Mouse (Mus musculus): Measurements from ENCODE around the gene Krtap9-5. TPM values are rescaled to one million over a fixed set of nuclear protein-coding genes. Genes with fewer than 3 reads are reported as not detected.

Gene Krtap9-5
- polyA plus RNA-seq, 1 experiment from 2014 or later: not detected

DNA sequence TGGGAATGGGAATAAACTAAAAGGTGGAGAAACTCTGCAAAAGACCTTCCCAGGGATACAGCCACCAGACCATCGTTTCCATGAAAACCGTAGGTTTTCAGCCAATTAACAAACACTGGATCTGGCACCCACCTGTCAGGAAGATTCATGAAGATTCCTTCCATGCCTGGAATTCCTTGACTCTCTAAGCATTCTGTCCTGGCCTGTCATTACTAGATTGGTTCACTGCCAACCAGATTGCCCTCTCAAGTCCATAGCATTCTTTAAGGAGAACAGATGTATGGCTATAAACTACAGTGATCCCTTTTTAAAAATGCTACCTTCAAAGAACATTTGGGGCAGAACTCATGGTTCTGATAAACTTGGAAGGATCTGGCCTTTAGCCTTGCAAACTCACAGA lies 17.7 kb downstream of the Krtap9-5 start:
- 12% methylated on average over 2 of the region's 2 CpGs for WGBS
- Histone ChIP-seq H3K9me3 (ENCODE audit: control insufficient read depth) (no peaks in the 10 kb centered on the region), H3K4me3 (ENCODE audit: low read depth, low read length) (no peak overlapping the region), H3K27me3 (replicated peaks; ENCODE audit: control insufficient read depth, insufficient read depth, low read length) (no peaks in the 10 kb centered on the region), H3K9ac (ENCODE audit: low read depth, low read length) (no peak overlapping the region), H3K36me3 (ENCODE audit: control insufficient read depth, insufficient read depth) (no peaks in the 10 kb centered on the region), H3K4me1 (replicated peaks; ENCODE audit: control insufficient read depth, insufficient read depth, low read length) (no peaks in the 10 kb centered on the region), H3K4me2 (replicated peaks; ENCODE audit: low read depth) (no peak overlapping the region), H3K27ac (ENCODE audit: low read depth, low read length) (no peak overlapping the region)
- ATAC-seq: no peak
- TF ChIP-seq CTCF (IDR thresholded peaks at IDR 0.05; ENCODE audit: low read depth): no peak

DNA sequence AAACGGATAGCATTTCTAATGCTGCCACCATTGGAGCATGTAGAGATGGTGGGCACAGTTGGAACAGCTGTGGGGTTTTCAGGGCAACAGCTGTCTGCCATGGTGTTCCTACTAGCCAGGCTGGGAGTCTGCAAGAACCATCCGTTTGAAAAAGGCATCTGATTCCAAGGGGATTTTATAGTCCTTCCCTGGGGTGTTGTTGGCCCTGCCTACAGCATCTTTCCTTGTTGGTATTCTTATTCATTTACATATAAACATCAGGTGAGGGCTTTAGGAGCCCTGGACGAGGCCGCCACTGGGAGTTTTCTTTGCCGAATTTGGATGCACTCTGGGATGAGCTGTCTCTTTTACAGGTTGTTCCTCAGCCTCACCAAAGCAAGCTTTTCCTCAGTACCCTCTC lies 30.7 kb downstream of the Krtap9-5 start, which contains the start of gene Krtap29-1:
TSS of gene Krtap29-1 (minus strand) at position 101 of the 400 bp plus-strand sequence.
- no peaks in the 10 kb centered on the region for H3K4me1 ChIP-seq (replicated peaks; ENCODE audit: control insufficient read depth, insufficient read depth, low read length)
- no peaks in the 10 kb centered on the region for H3K9me3 ChIP-seq (ENCODE audit: control insufficient read depth)
- H3K27ac ChIP-seq (ENCODE audit: low read depth, low read length): no peak within 1 kb of the TSS
- H3K9ac ChIP-seq (ENCODE audit: low read depth, low read length): no peak within 1 kb of the TSS
- H3K36me3 ChIP-seq (ENCODE audit: control insufficient read depth, insufficient read depth): no peaks in the 10 kb centered on the region
- no peak within 1 kb of the TSS for H3K4me2 ChIP-seq (replicated peaks; ENCODE audit: low read depth)
- H3K27me3 ChIP-seq (replicated peaks; ENCODE audit: control insufficient read depth, insufficient read depth, low read length): no peaks in the 10 kb centered on the region
- WGBS: 65% methylated on average over 5 of the region's 5 CpGs
- no peak for ATAC-seq
- no peak for TF ChIP-seq CTCF (IDR thresholded peaks at IDR 0.05; ENCODE audit: low read depth)
- H3K4me3 ChIP-seq (ENCODE audit: low read depth, low read length): no peak within 1 kb of the TSS

DNA sequence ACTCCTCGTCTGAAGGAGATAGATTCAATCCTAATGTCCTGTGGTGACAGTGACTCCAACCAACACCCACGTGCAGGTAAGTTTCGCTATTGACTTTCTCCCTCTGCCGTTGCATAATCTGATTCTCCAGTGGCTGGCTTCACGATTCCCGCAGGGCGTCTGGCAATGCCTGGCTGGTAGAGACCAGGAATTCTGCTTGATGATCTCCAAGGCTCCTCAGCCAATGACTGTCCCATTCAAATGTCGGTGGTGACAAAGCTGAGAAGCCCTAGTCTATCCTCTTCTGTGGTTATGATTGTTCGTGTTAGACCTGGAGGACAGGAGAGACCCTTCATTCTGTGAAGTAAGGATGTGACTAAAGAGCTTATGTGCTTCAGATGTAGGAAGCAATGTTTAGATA lies 34.5 kb downstream of the Krtap9-5 start:
- no peaks in the 10 kb centered on the region for H3K36me3 ChIP-seq (ENCODE audit: control insufficient read depth, insufficient read depth)
- no peak for TF ChIP-seq CTCF (IDR thresholded peaks at IDR 0.05; ENCODE audit: low read depth)
- no peak overlapping the region for H3K4me2 ChIP-seq (replicated peaks; ENCODE audit: low read depth)
- H3K4me3 ChIP-seq (ENCODE audit: low read depth, low read length): no peak overlapping the region
- H3K9me3 ChIP-seq (ENCODE audit: control insufficient read depth): no peaks in the 10 kb centered on the region
- no peaks in the 10 kb centered on the region for H3K27me3 ChIP-seq (replicated peaks; ENCODE audit: control insufficient read depth, insufficient read depth, low read length)
- WGBS: 85% methylated on average over 9 of the region's 9 CpGs
- no peak for ATAC-seq
- H3K4me1 ChIP-seq (replicated peaks; ENCODE audit: control insufficient read depth, insufficient read depth, low read length): no peaks in the 10 kb centered on the region
- no peak overlapping the region for H3K27ac ChIP-seq (ENCODE audit: low read depth, low read length)
- no peak overlapping the region for H3K9ac ChIP-seq (ENCODE audit: low read depth, low read length)

DNA sequence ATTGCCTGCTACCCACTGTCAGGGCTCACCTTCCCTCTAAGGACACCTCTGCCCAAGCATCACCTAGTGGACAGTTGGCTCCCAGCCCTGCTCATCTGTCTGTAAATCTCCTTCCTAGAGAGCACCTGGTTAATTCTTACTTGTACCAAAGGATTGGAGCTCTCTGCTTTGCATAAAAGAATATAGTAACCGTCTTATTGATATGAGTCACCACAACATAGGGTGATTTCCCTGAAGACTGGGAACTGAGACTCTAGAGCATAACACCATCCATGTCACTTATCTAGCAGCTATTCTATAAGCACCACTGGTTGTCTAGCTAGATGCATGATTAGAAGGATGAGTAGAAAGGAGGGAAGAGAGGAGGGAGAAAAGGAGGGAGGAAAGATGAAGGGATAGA lies 35.2 kb downstream of the Krtap9-5 start:
- Histone ChIP-seq H3K27me3 (replicated peaks; ENCODE audit: control insufficient read depth, insufficient read depth, low read length) (no peaks in the 10 kb centered on the region), H3K9ac (ENCODE audit: low read depth, low read length) (no peak overlapping the region), H3K9me3 (ENCODE audit: control insufficient read depth) (no peaks in the 10 kb centered on the region), H3K4me3 (ENCODE audit: low read depth, low read length) (no peak overlapping the region), H3K4me1 (replicated peaks; ENCODE audit: control insufficient read depth, insufficient read depth, low read length) (no peaks in the 10 kb centered on the region), H3K4me2 (replicated peaks; ENCODE audit: low read depth) (no peak overlapping the region), H3K27ac (ENCODE audit: low read depth, low read length) (no peak overlapping the region), H3K36me3 (ENCODE audit: control insufficient read depth, insufficient read depth) (no peaks in the 10 kb centered on the region)
- 83% methylated on average over 1 of the region's 1 CpGs for WGBS
- no peak for TF ChIP-seq CTCF (IDR thresholded peaks at IDR 0.05; ENCODE audit: low read depth)
- ATAC-seq: no peak

DNA sequence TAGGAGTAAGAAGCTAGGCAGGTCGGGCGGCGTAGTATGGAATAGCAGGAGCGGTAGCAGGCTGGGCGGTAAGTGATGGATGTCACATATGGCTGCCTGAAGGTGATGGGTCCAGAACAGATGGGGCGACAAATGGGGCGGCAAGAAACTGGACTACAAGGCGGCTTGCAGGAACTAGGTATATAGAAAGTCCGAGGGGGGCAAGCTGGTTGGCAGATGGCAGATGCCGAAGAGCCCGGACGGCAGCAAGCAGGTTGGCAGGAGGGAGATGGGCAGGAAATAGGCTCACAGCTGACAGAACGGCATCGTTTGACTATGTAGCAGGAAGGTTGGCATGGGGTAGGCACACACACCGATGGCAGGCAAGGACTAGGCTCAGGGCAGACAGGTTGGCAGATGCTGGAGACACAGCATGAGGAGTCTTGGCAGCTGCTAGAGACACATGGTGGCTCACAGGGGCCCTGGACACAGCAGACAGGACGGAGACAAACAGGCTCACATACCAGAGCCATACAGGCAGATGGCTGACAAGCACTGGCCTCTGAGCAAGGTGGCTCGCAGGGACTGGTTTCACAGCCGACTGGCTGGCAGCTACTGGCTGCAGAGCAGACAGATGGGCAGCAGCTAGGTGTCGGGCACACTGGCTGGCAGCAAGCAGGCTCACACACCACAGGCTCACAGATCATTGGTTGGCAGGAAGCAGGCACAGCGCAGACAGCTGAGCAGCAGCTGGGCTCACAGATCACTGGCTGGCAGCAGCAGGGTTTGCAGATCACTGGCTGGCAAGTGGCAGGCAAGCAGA lies 37.2 kb downstream of the Krtap9-5 start:
- TF ChIP-seq CTCF (IDR thresholded peaks at IDR 0.05; ENCODE audit: low read depth): no peak
- H3K9ac ChIP-seq (ENCODE audit: low read depth, low read length): no peak overlapping the region
- no peaks in the 10 kb centered on the region for H3K36me3 ChIP-seq (ENCODE audit: control insufficient read depth, insufficient read depth)
- H3K27me3 ChIP-seq (replicated peaks; ENCODE audit: control insufficient read depth, insufficient read depth, low read length): no peaks in the 10 kb centered on the region
- WGBS: 78% methylated on average over 20 of the region's 20 CpGs
- H3K9me3 ChIP-seq (ENCODE audit: control insufficient read depth): no peaks in the 10 kb centered on the region
- no peak overlapping the region for H3K4me2 ChIP-seq (replicated peaks; ENCODE audit: low read depth)
- ATAC-seq: no peak
- H3K27ac ChIP-seq (ENCODE audit: low read depth, low read length): no peak overlapping the region
- H3K4me3 ChIP-seq (ENCODE audit: low read depth, low read length): no peak overlapping the region
- no peaks in the 10 kb centered on the region for H3K4me1 ChIP-seq (replicated peaks; ENCODE audit: control insufficient read depth, insufficient read depth, low read length)

DNA sequence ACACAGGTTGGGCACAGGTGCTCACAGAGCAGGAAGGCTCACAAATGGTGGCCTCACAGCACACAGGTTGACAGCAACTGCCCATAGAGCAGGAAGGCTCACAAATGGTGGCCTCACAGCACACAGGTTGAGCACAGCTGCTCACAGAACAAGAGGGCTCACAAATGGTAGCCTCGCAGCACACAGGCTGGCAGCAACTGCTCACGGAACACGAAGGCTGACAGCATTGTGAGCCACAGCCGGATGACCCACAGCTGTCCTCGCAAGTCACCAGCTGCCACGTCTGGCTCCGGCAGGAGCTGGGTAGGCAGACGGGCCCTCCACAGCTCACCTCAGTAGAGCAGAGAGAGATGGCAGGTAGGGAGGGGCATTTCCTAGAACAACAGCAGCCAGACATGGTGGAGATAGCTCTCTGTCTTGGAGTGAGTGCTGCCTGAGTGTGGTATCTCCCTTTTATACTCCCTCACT lies 37.9 kb downstream of the Krtap9-5 start, which contains the start of gene Krtap16-1:
TSS of gene Krtap16-1 (minus strand) at position 418 of the 468 bp plus-strand sequence.
- Histone ChIP-seq H3K4me2 (replicated peaks; ENCODE audit: low read depth) (no peak within 1 kb of the TSS), H3K9ac (ENCODE audit: low read depth, low read length) (no peak within 1 kb of the TSS), H3K27ac (ENCODE audit: low read depth, low read length) (no peak within 1 kb of the TSS), H3K27me3 (replicated peaks; ENCODE audit: control insufficient read depth, insufficient read depth, low read length) (no peaks in the 10 kb centered on the region), H3K4me3 (ENCODE audit: low read depth, low read length) (no peak within 1 kb of the TSS), H3K9me3 (ENCODE audit: control insufficient read depth) (no peaks in the 10 kb centered on the region), H3K36me3 (ENCODE audit: control insufficient read depth, insufficient read depth) (no peaks in the 10 kb centered on the region), H3K4me1 (replicated peaks; ENCODE audit: control insufficient read depth, insufficient read depth, low read length) (no peaks in the 10 kb centered on the region)
- WGBS: 78% methylated on average over 8 of the region's 8 CpGs
- no peak for ATAC-seq
- TF ChIP-seq CTCF (IDR thresholded peaks at IDR 0.05; ENCODE audit: low read depth): no peak

Measured in intestine, postnatal 0 days (tissue).